Mouse (Mus musculus): Measurements from ENCODE around the gene Fam210b.

GRCm38 (mm10) chr2:172340936-172341335, 4.4 kb upstream of the Fam210b start:
- TF ChIP-seq CTCF (IDR thresholded peaks at IDR 0.05; ENCODE audit: extremely low read depth, insufficient read depth, insufficient read length, insufficient replicate concordance) (no peak), POLR2A (IDR thresholded peaks at IDR 0.05; ENCODE audit: low read depth, low read length) (no peak)
